Mouse (Mus musculus) cerebellum, adult 2 months (tissue): ENCODE data around the gene Fnip1.

Experiments
- CTCF ChIP-seq: fragments of 200-500 bp; IDR thresholded peaks from 2 replicates; pipeline ENCODE4 v1.5.1; 2011; ENCODE audit warnings: low read depth, mild to moderate bottlenecking, control low read depth, low read length, moderate library complexity, borderline replicate concordance; ENCODE audit not compliant: insufficient read depth
- POLR2A ChIP-seq: fragments of 200-500 bp; IDR thresholded peaks from 2 replicates; pipeline ENCODE4 v1.6.1; 2011; ENCODE audit warnings: low read length, control low read depth, borderline replicate concordance; ENCODE audit not compliant: insufficient read depth

GRCm38 (mm10) chr11:54464557-54465244 lies 26.7 kb downstream of the Fnip1 start:
- TF ChIP-seq CTCF (no peak), POLR2A (no peak)
